Mouse (Mus musculus) ES-Bruce4 (cell line): ENCODE data around the gene Ctrb1.

ENCODE experiments used
- EP300 ChIP-seq: IDR thresholded peaks from 2 replicates; pipeline ENCODE4 v1.6.1; 2011; ENCODE audit warnings: low read depth, low read length; ENCODE audit not compliant: insufficient read depth
- POLR2A ChIP-seq: IDR thresholded peaks from one replicate; pipeline ENCODE4 v1.8.1; 2011; ENCODE audit warnings: low read length; ENCODE audit not compliant: insufficient read depth

- TF ChIP-seq POLR2A (no peak), EP300 (no peak)
Observed at GRCm38 (mm10) chr8:111713817-111714216, 23.0 kb upstream of the Ctrb1 start.
